Mouse (Mus musculus): Measurements from ENCODE around the gene Vopp1. TPM values are rescaled to one million over a fixed set of nuclear protein-coding genes. Genes with fewer than 3 reads are reported as not detected.
A peak's percentile ranks its signal among the peaks of the same experiment; 100 is the strongest.

The Vopp1 gene
- total and polyA plus RNA-seq, 3 experiments: 0.10 TPM; not detected in 2

GRCm38 (mm10) chr6:57691467-57692261, 133.3 kb downstream of the Vopp1 start, which contains the start of gene Pyurf (continued):
- TF ChIP-seq MEF2A (IDR thresholded peaks at IDR 0.05; ENCODE audit: borderline replicate concordance, low read depth, low read length): no peak
- TF ChIP-seq MYC (IDR thresholded peaks at IDR 0.05; ENCODE audit: low read depth, low read length): peak; percentile 87
- peak; percentile 31; the same call in 1 of the 2 replicates for TF ChIP-seq TCF12 (IDR thresholded peaks at IDR 0.05; ENCODE audit: low read depth, low read length)
- TF ChIP-seq MXI1 (IDR thresholded peaks at IDR 0.05; ENCODE audit: low read depth, low read length): peak; percentile 90
- no peak; the same call in 1 of the 2 replicates for TF ChIP-seq SIN3A (IDR thresholded peaks at IDR 0.05; ENCODE audit: low read length)
- no peak for TF ChIP-seq ZC3H11A (IDR thresholded peaks at IDR 0.05; ENCODE audit: low read depth, low read length)
- no peak for TF ChIP-seq ZKSCAN1 (IDR thresholded peaks at IDR 0.05; ENCODE audit: borderline replicate concordance, low read depth, low read length)
- peak; percentile 74 for TF ChIP-seq NELFE (IDR thresholded peaks at IDR 0.05; ENCODE audit: low read depth, low read length)
- no peak for TF ChIP-seq CTCF (conservative IDR thresholded peaks at IDR 0.05 in 1 of 2, IDR thresholded peaks at IDR 0.05 in 1 of 2; ENCODE audit: low read depth in 2 of 2, low read length in 2 of 2)
- 0 out of 2 replicates have a peak, but pooled peaks have one; percentile 36 for TF ChIP-seq UBTF (IDR thresholded peaks at IDR 0.05; ENCODE audit: low read depth, low read length)
- no peak for TF ChIP-seq GABPA (IDR thresholded peaks at IDR 0.05; ENCODE audit: insufficient replicate concordance, low read depth, low read length)
- TF ChIP-seq MAX (IDR thresholded peaks at IDR 0.05; ENCODE audit: low read length): peak; percentile 97
- TF ChIP-seq CHD2 (IDR thresholded peaks at IDR 0.05; ENCODE audit: low read length): no peak
- TF ChIP-seq CHD1 (IDR thresholded peaks at IDR 0.05; ENCODE audit: low read depth, low read length): no peak
- TF ChIP-seq POLR2AphosphoS2 (IDR thresholded peaks at IDR 0.05; ENCODE audit: low read depth, low read length): no peak; the same call in 1 of the 2 replicates
- TF ChIP-seq NRF1 (IDR thresholded peaks at IDR 0.05; ENCODE audit: low read depth, low read length): peak; percentile 59
- TF ChIP-seq ZMIZ1 (IDR thresholded peaks at IDR 0.05; ENCODE audit: low read depth, low read length): peak; percentile 71; the same call in 1 of the 2 replicates

GRCm38 (mm10) chr6:57684156-57684555, 140.8 kb downstream of the Vopp1 start:
- Histone ChIP-seq H3K79me2 (replicated peaks; ENCODE audit: control insufficient read depth, extremely low read depth, insufficient read depth, poor library complexity, severe bottlenecking) (no peaks in the 10 kb centered on the region), H3K4me3 (replicated peaks in 1 of 3; ENCODE audit: low read depth in 2 of 3, low read length in 2 of 3, poor library complexity in 1 of 3) (no peak overlapping the region), H3K9me3 (replicated peaks; ENCODE audit: low read length) (no peaks in the 10 kb centered on the region), H3K36me3 (replicated peaks in 1 of 2; ENCODE audit: control insufficient read depth in 1 of 2, insufficient read depth in 1 of 2, low read length in 1 of 2) (peaks cover 10 to 44% of the 10 kb centered on the region in 2 experiments), H3K27me3 (replicated peaks) (no peaks in the 10 kb centered on the region), H3K4me1 (ENCODE audit: control insufficient read depth in 1 of 2, insufficient read depth in 2 of 2) (no peaks in the 10 kb centered on the region), H3K27ac (ENCODE audit: insufficient read depth, low read depth) (no peak overlapping the region), H3K4me2 (ENCODE audit: insufficient read depth, low read depth, poor library complexity, severe bottlenecking) (no peak overlapping the region), H3K9ac (ENCODE audit: insufficient read depth, low read depth) (no peak overlapping the region)
- in situ Hi-C loops (cut with MboI; ENCODE audit: low pct_ligation_motif_present, low pct_unique_long_range_greater_than_20kb, low sequenced_read_pairs) (no loop called here), dilution Hi-C loops (cut with MboI; ENCODE audit: extremely low pct_ligation_motif_present, extremely low pct_unique_long_range_greater_than_20kb, low sequenced_read_pairs) (no loop called here)
- no peak for TF ChIP-seq POLR2AphosphoS2 (IDR thresholded peaks at IDR 0.05; ENCODE audit: low read depth, low read length)
- no peak for TF ChIP-seq IRF4 (IDR thresholded peaks at IDR 0.05; ENCODE audit: low read depth, low read length)
- no peak for TF ChIP-seq USF1 (IDR thresholded peaks at IDR 0.05; ENCODE audit: low read depth, low read length)
- no peak for TF ChIP-seq UBTF (IDR thresholded peaks at IDR 0.05; ENCODE audit: low read depth, low read length)
- no peak for TF ChIP-seq SIN3A (IDR thresholded peaks at IDR 0.05; ENCODE audit: low read length)
- TF ChIP-seq POLR2A (IDR thresholded peaks at IDR 0.05; ENCODE audit: low read depth, low read length): no peak
- TF ChIP-seq ZKSCAN1 (IDR thresholded peaks at IDR 0.05; ENCODE audit: borderline replicate concordance, low read depth, low read length): no peak
- no peak for TF ChIP-seq MAFK (IDR thresholded peaks at IDR 0.05; ENCODE audit: insufficient replicate concordance, low read length)
- TF ChIP-seq MEF2A (IDR thresholded peaks at IDR 0.05; ENCODE audit: borderline replicate concordance, low read depth, low read length): no peak
- no peak for TF ChIP-seq GABPA (IDR thresholded peaks at IDR 0.05; ENCODE audit: insufficient replicate concordance, low read depth, low read length)
- TF ChIP-seq MYC (IDR thresholded peaks at IDR 0.05; ENCODE audit: low read depth, low read length): no peak
- no peak for TF ChIP-seq CTCF (conservative IDR thresholded peaks at IDR 0.05 in 1 of 2, IDR thresholded peaks at IDR 0.05 in 1 of 2; ENCODE audit: low read depth in 2 of 2, low read length in 2 of 2)
- TF ChIP-seq MXI1 (IDR thresholded peaks at IDR 0.05; ENCODE audit: low read depth, low read length): no peak
- DNase-seq (ENCODE audit: extremely low read depth): no peak

Other genes starting within 250 kb of the Vopp1 start
- gene Herc6, start 244.2 kb downstream of the Vopp1 start, total RNA-seq (2012; rRNA removed): 9.0 and 9.9 TPM in 2 replicates
- 18.9 and 20.6 TPM in 2 replicates for gene Herc6, start 244.2 kb downstream of the Vopp1 start, total RNA-seq (2014; rRNA removed)
- 12.8 and 14.4 TPM in 2 replicates for gene Herc6, start 244.2 kb downstream of the Vopp1 start, polyA plus RNA-seq (2012; ENCODE audit: insufficient read length, low read depth)
- 6.4 and 6.8 TPM in 2 replicates for gene Pyurf, start 133.1 kb downstream of the Vopp1 start, total RNA-seq (2012; rRNA removed)
- gene Pyurf, start 133.1 kb downstream of the Vopp1 start, total RNA-seq (2014; rRNA removed): 12.4 and 13.4 TPM in 2 replicates
- gene Pyurf, start 133.1 kb downstream of the Vopp1 start, polyA plus RNA-seq (2012; ENCODE audit: insufficient read length, low read depth): 5.7 and 6.8 TPM in 2 replicates
- 12.2 and 13.8 TPM in 2 replicates for gene Lancl2, start 122.6 kb downstream of the Vopp1 start, total RNA-seq (2012; rRNA removed)
- gene Lancl2, start 122.6 kb downstream of the Vopp1 start, total RNA-seq (2014; rRNA removed): 24.3 and 25.0 TPM in 2 replicates
- 17.7 and 19.1 TPM in 2 replicates for gene Lancl2, start 122.6 kb downstream of the Vopp1 start, polyA plus RNA-seq (2012; ENCODE audit: insufficient read length, low read depth)
- not detected in 2 replicates for gene Vmn1r21, start 25.2 kb upstream of the Vopp1 start, total RNA-seq (2012; rRNA removed)
- gene Vmn1r21, start 25.2 kb upstream of the Vopp1 start, total RNA-seq (2014; rRNA removed): not detected in 2 replicates
- gene Vmn1r21, start 25.2 kb upstream of the Vopp1 start, polyA plus RNA-seq (2012; ENCODE audit: insufficient read length, low read depth): not detected in 2 replicates
- not detected in 2 replicates for gene Vmn1r22, start 82.9 kb upstream of the Vopp1 start, total RNA-seq (2012; rRNA removed)
- not detected in 2 replicates for gene Vmn1r22, start 82.9 kb upstream of the Vopp1 start, total RNA-seq (2014; rRNA removed)
- gene Vmn1r22, start 82.9 kb upstream of the Vopp1 start, polyA plus RNA-seq (2012; ENCODE audit: insufficient read length, low read depth): not detected in 2 replicates
- not detected in 2 replicates for gene Vmn1r23, start 101.7 kb upstream of the Vopp1 start, total RNA-seq (2012; rRNA removed)
- gene Vmn1r23, start 101.7 kb upstream of the Vopp1 start, total RNA-seq (2014; rRNA removed): not detected in 2 replicates
- not detected in 2 replicates for gene Vmn1r23, start 101.7 kb upstream of the Vopp1 start, polyA plus RNA-seq (2012; ENCODE audit: insufficient read length, low read depth)
- not detected in 2 replicates for gene Vmn1r24, start 136.3 kb upstream of the Vopp1 start, total RNA-seq (2012; rRNA removed)
- gene Vmn1r24, start 136.3 kb upstream of the Vopp1 start, total RNA-seq (2014; rRNA removed): not detected in 2 replicates
- not detected in 2 replicates for gene Vmn1r24, start 136.3 kb upstream of the Vopp1 start, polyA plus RNA-seq (2012; ENCODE audit: insufficient read length, low read depth)
- gene Vmn1r25, start 155.7 kb upstream of the Vopp1 start, total RNA-seq (2012; rRNA removed): not detected in 2 replicates
- gene Vmn1r25, start 155.7 kb upstream of the Vopp1 start, total RNA-seq (2014; rRNA removed): not detected in 2 replicates
- gene Vmn1r25, start 155.7 kb upstream of the Vopp1 start, polyA plus RNA-seq (2012; ENCODE audit: insufficient read length, low read depth): not detected in 2 replicates
- not detected in 2 replicates for gene Vmn1r26, start 190.0 kb upstream of the Vopp1 start, total RNA-seq (2012; rRNA removed)
- gene Vmn1r26, start 190.0 kb upstream of the Vopp1 start, total RNA-seq (2014; rRNA removed): not detected in 2 replicates
- gene Vmn1r26, start 190.0 kb upstream of the Vopp1 start, polyA plus RNA-seq (2012; ENCODE audit: insufficient read length, low read depth): not detected in 2 replicates

Data from CH12.LX (cell line).